Mouse (Mus musculus) stomach, embryonic 14.5 days (tissue): ENCODE results near the gene Obp2b. TPM values are rescaled to one million over a fixed set of nuclear protein-coding genes. Genes with fewer than 3 reads are reported as not detected.

ENCODE experiments used
- ATAC-seq: fragments of 200-750 bp; cut with Nextera tagmentation; 2 replicates; pipeline ENCODE4 v1.8.0; 2017; ENCODE audit warnings: low read depth, moderate TSS enrichment; ENCODE audit not compliant: insufficient number of reproducible peaks, insufficient read depth, low FRiP score
- H3K27ac ChIP-seq: fragments of 300-500 bp; sonication (generic); 2 replicates; pipeline ENCODE4 v1.5.1; 2014; ENCODE audit warnings: mild to moderate bottlenecking, low read length, moderate library complexity, mixed read lengths
- H3K27me3 ChIP-seq: fragments of 300-500 bp; sonication (generic); 2 replicates; pipeline ENCODE4 v1.6.1; 2014; ENCODE audit warnings: low read length, control low read depth, mixed read lengths; ENCODE audit not compliant: control insufficient read depth, insufficient read depth
- H3K36me3 ChIP-seq: fragments of 300-500 bp; sonication (generic); 2 replicates; pipeline ENCODE4 v1.6.1; 2014; ENCODE audit warnings: mild to moderate bottlenecking, control low read depth, low read length, moderate library complexity, mixed read lengths; ENCODE audit not compliant: control insufficient read depth, insufficient read depth
- H3K4me1 ChIP-seq: fragments of 300-500 bp; sonication (generic); 2 replicates; pipeline ENCODE4 v1.6.1; 2014; ENCODE audit warnings: low read length, control low read depth, mixed read lengths; ENCODE audit not compliant: control insufficient read depth, insufficient read depth
- H3K4me2 ChIP-seq: fragments of 300-500 bp; sonication (generic); replicated peaks from 2 replicates; pipeline ENCODE4 v1.6.1; 2014; ENCODE audit warnings: low read depth, low read length, control low read depth
- H3K4me3 ChIP-seq: fragments of 300-500 bp; sonication (generic); 2 replicates; pipeline ENCODE4 v1.5.1; 2014; ENCODE audit warnings: low read depth, low read length, control low read depth
- H3K9ac ChIP-seq: fragments of 300-500 bp; sonication (generic); replicated peaks from 2 replicates; pipeline ENCODE4 v1.6.1; 2014; ENCODE audit warnings: low read depth, mild to moderate bottlenecking, control low read depth, low read length, moderate library complexity, mixed read lengths
- H3K9me3 ChIP-seq: fragments of 300-500 bp; sonication (generic); 2 replicates; pipeline ENCODE4 v1.6.1; 2016; ENCODE audit warnings: low read depth, low read length, control low read depth; ENCODE audit not compliant: control insufficient read depth
- WGBS: fragments of 180-500 bp; shearing (Covaris S2); extraction: QIAGEN DNeasy Blood & Tissue Kit; methylation state at CpG from one replicate; pipeline ENCODE4 v1.1.7; 2014; 5-methylcytosine and 5-hydroxymethylcytosine counted together
- polyA plus RNA-seq: library from polyadenylated mRNA; unstranded; fragments of >200 nt; fragmentation: Nextera tagmentation; extraction: Ambion mirVana; gene quantifications from 2 replicates; pipeline ENCODE4 v1.2.1, GENCODE M21; 2014

Gene Obp2b
- polyA plus RNA-seq, 1 experiment from 2014 or later, result not detected

DNA sequence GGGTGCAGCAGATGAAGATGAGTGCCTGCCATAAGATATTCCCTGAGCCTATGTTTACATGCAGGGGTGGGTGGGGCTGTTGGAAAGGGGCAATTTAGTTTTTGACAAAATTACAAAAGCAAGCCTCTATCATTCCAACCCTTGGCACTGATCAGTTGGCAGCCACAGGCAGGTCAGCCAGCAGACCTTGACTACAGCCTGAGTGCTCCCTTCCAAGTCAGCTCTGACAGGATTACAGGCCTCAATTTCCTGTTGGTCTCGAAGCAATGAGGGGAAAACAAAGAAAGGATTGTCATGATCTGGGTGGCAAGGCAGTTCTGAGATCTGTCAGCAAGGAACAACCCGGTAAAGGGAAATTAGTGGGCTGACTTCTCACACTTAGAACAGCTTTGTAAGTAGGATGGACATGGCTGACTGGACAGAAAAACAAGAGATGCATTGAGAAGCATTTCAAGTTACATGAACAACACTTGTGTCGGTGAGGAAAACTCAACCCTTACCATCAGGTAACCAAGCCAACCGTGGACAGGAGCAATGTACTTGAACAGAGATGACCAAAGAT is 21.3 kb downstream of the Obp2b start:
- 67% methylated on average over 4 of the region's 4 CpGs for WGBS
- Histone ChIP-seq H3K4me2 (no peak overlapping the region), H3K9me3 (no peaks in the 10 kb centered on the region), H3K27ac (no peak overlapping the region), H3K36me3 (no peaks in the 10 kb centered on the region), H3K4me1 (no peaks in the 10 kb centered on the region), H3K27me3 (no peaks in the 10 kb centered on the region), H3K4me3 (no peak overlapping the region), H3K9ac (no peak overlapping the region)
- ATAC-seq, result no peak

- H3K4me2 ChIP-seq, result no peak within 1 kb of the TSS
These were observed 28.5 kb downstream of the Obp2b start, which contains the start of gene Lcn3 for GRCm38 (mm10) chr2:25765269-25765668. Gene Lcn3, plus strand, starts transcription at chr2:25765569.

GRCm38 (mm10) chr2:25767764-25768163 is 31.0 kb downstream of the Obp2b start:
- H3K27ac ChIP-seq, result no peak overlapping the region
- H3K4me2 ChIP-seq, result no peak overlapping the region
- 80% methylated on average over 4 of the region's 4 CpGs for WGBS
- H3K36me3 ChIP-seq, result no peaks in the 10 kb centered on the region
- H3K9me3 ChIP-seq, result no peaks in the 10 kb centered on the region
- no peak for ATAC-seq
- no peaks in the 10 kb centered on the region for H3K4me1 ChIP-seq
- H3K4me3 ChIP-seq, result no peak overlapping the region
- no peaks in the 10 kb centered on the region for H3K27me3 ChIP-seq
- no peak overlapping the region for H3K9ac ChIP-seq

More at GRCm38 (mm10) chr2:25765269-25765668, 28.5 kb downstream of the Obp2b start, which contains the start of gene Lcn3:
- no peaks in the 10 kb centered on the region for H3K9me3 ChIP-seq
- H3K9ac ChIP-seq, result no peak within 1 kb of the TSS
- no peak for ATAC-seq
- no peaks in the 10 kb centered on the region for H3K4me1 ChIP-seq
- H3K27ac ChIP-seq, result no peak within 1 kb of the TSS
- 32% methylated on average over 2 of the region's 2 CpGs for WGBS
- H3K27me3 ChIP-seq, result no peaks in the 10 kb centered on the region
- no peak within 1 kb of the TSS for H3K4me3 ChIP-seq
- no peaks in the 10 kb centered on the region for H3K36me3 ChIP-seq

DNA sequence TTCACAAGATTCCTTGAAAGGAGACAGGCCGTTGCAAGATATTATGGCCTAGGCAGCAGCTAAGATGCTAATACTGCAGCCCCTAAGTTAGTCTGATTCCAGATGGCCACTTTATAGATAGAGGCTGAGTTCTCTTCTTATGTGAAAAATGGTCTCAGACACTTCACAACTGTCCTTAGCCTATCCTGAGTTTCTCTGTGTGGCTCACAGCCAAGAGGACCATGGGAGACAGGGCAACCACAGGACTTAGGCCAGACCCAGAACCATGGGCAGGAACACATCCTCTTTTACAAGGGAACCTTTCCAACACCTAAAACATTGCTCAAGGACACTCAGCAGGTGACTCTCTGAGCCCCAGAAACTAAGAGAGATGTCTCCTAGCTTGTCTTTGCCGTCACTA is 36.7 kb downstream of the Obp2b start:
- WGBS, result 94% methylated on average over 2 of the region's 2 CpGs

GRCm38 (mm10) chr2:25774640-25775039 is 37.8 kb downstream of the Obp2b start:
- 71% methylated on average over 2 of the region's 2 CpGs for WGBS
- Histone ChIP-seq H3K4me3 (no peak overlapping the region), H3K27me3 (no peaks in the 10 kb centered on the region), H3K27ac (no peak overlapping the region), H3K36me3 (no peaks in the 10 kb centered on the region), H3K4me2 (no peak overlapping the region), H3K4me1 (no peaks in the 10 kb centered on the region), H3K9me3 (no peaks in the 10 kb centered on the region), H3K9ac (no peak overlapping the region)
- ATAC-seq, result no peak

More for the DNA sequence above, 36.7 kb downstream of the Obp2b start:
- Histone ChIP-seq H3K9me3 (no peaks in the 10 kb centered on the region), H3K4me3 (no peak overlapping the region), H3K36me3 (no peaks in the 10 kb centered on the region), H3K27me3 (no peaks in the 10 kb centered on the region), H3K4me1 (no peaks in the 10 kb centered on the region), H3K27ac (no peak overlapping the region), H3K4me2 (no peak overlapping the region), H3K9ac (no peak overlapping the region)
- ATAC-seq, result no peak

DNA sequence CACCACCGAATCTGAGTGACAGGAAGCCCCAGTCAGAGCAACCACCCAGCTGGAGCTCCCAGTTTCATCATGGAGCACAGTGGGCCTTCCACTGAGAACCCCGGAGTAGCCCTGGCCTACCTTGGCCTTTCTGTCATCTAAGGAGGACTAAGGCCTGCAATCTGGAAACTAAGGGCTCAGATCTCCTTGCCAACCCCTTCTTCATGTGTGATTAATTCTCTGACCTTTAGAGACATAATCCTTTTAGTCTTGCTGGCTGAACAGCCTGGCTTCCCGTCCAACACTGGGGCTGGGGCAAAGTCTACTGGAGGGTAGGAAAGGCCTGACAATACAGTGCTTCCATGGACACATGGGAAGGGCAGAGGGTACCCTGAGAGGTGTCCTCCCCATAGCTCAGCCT is 39.2 kb downstream of the Obp2b start:
- Histone ChIP-seq H3K27ac (no peak overlapping the region), H3K9me3 (no peaks in the 10 kb centered on the region), H3K4me1 (no peaks in the 10 kb centered on the region), H3K9ac (no peak overlapping the region), H3K4me2 (no peak overlapping the region), H3K27me3 (no peaks in the 10 kb centered on the region), H3K36me3 (no peaks in the 10 kb centered on the region), H3K4me3 (no peak overlapping the region)
- no peak for ATAC-seq
- 70% methylated on average over 3 of the region's 3 CpGs for WGBS

- no peak within 1 kb of the TSS for H3K27ac ChIP-seq
- H3K4me3 ChIP-seq, result no peak within 1 kb of the TSS
- H3K36me3 ChIP-seq, result no peaks in the 10 kb centered on the region
- H3K9ac ChIP-seq, result no peak within 1 kb of the TSS
- 89% methylated on average over 1 of the region's 1 CpGs for WGBS
- no peak within 1 kb of the TSS for H3K4me2 ChIP-seq
- no peaks in the 10 kb centered on the region for H3K4me1 ChIP-seq
- no peaks in the 10 kb centered on the region for H3K9me3 ChIP-seq
- ATAC-seq, result no peak
- H3K27me3 ChIP-seq, result no peaks in the 10 kb centered on the region
These were observed 39.9 kb downstream of the Obp2b start, which contains the start of gene Lcn11 for GRCm38 (mm10) chr2:25776717-25777116. Gene Lcn11, plus strand, starts transcription at chr2:25777017.

DNA sequence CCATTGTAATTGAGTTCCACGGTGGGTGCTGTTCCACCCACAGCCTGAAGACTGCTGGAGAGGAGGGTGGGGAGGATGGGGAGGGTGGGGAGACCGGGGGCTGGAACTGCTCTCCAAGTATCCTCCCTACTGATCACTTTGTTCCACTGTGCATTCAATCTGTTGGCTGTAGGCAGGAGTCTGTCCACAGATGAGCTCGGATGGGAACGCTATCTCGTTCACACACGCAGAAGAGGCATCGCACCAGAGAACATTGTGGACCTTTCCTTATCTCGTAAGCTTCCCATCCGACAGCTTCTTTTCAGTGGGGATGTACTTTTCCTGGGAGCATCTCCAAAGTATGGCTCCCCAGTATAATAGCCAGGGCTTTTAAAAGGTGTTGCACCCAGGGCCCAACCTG is 42.3 kb downstream of the Obp2b start:
- no peaks in the 10 kb centered on the region for H3K27me3 ChIP-seq
- no peaks in the 10 kb centered on the region for H3K9me3 ChIP-seq
- no peaks in the 10 kb centered on the region for H3K36me3 ChIP-seq
- 83% methylated on average over 9 of the region's 9 CpGs for WGBS
- H3K4me3 ChIP-seq, result no peak overlapping the region
- H3K9ac ChIP-seq, result no peak overlapping the region
- H3K27ac ChIP-seq, result no peak overlapping the region
- no peak overlapping the region for H3K4me2 ChIP-seq
- no peaks in the 10 kb centered on the region for H3K4me1 ChIP-seq
- no peak for ATAC-seq

GRCm38 (mm10) chr2:25780921-25781320 is 44.1 kb downstream of the Obp2b start:
- H3K4me3 ChIP-seq, result no peak overlapping the region

More at GRCm38 (mm10) chr2:25780921-25781320, 44.1 kb downstream of the Obp2b start:
- 28% methylated on average over 4 of the region's 4 CpGs for WGBS
- no peak for ATAC-seq
- H3K27ac ChIP-seq, result no peak overlapping the region
- no peaks in the 10 kb centered on the region for H3K9me3 ChIP-seq
- no peaks in the 10 kb centered on the region for H3K36me3 ChIP-seq
- no peaks in the 10 kb centered on the region for H3K27me3 ChIP-seq
- H3K9ac ChIP-seq, result no peak overlapping the region
- H3K4me1 ChIP-seq, result peaks cover 4% of the 10 kb centered on the region; the same call in 1 of the 2 replicates
- H3K4me2 ChIP-seq, result no peak overlapping the region
